Mouse (Mus musculus) urinary bladder, adult 2 months (tissue): ENCODE results near the gene Ube4b. TPM values are rescaled to one million over a fixed set of nuclear protein-coding genes. Genes with fewer than 3 reads are reported as not detected.
"Not testable (repeated sequence)": the region's sequence is repeated elsewhere in the genome, so short reads cannot be mapped to it uniquely, and the experiment has no call there.

Source experiments
- DNase-seq: peaks from one replicate; pipeline ENCODE4 v3.0.0; 2022; ENCODE audit warnings: low spot score
- polyA plus RNA-seq: library from polyadenylated mRNA; depleted of rRNA; stranded (reverse); fragments of >200 nt; gene quantifications from 2 replicates; pipeline ENCODE4 v1.2.3, GENCODE M21; 2012

Gene Ube4b
- polyA plus RNA-seq, 1 experiment: 38.3 TPM

GRCm38 (mm10) chr4:149431887-149432286 is 5.3 kb upstream of the Ube4b start:
- DNase-seq: not testable (repeated sequence)

- no peak for DNase-seq
Measured at GRCm38 (mm10) chr4:149429592-149429991, 3.0 kb upstream of the Ube4b start.

- no peak for DNase-seq
Measured at GRCm38 (mm10) chr4:149425801-149426292, 702 bp downstream of the Ube4b start.

- DNase-seq: no peak
Measured at GRCm38 (mm10) chr4:149424755-149425154, 1.8 kb downstream of the Ube4b start.

- DNase-seq: no peak
Measured at GRCm38 (mm10) chr4:149417854-149418365, 8.6 kb downstream of the Ube4b start.

- no peak for DNase-seq
Measured at GRCm38 (mm10) chr4:149416986-149417385, 9.6 kb downstream of the Ube4b start.

GRCm38 (mm10) chr4:149416417-149416816 is 10.1 kb downstream of the Ube4b start:
- DNase-seq: no peak

GRCm38 (mm10) chr4:149415651-149416169 is 10.8 kb downstream of the Ube4b start:
- DNase-seq: no peak

GRCm38 (mm10) chr4:149414259-149414658 is 12.3 kb downstream of the Ube4b start:
- no peak for DNase-seq

GRCm38 (mm10) chr4:149409759-149410158 is 16.8 kb downstream of the Ube4b start:
- no peak for DNase-seq

GRCm38 (mm10) chr4:149408331-149408730 is 18.2 kb downstream of the Ube4b start:
- no peak for DNase-seq

GRCm38 (mm10) chr4:149407461-149407860 is 19.1 kb downstream of the Ube4b start:
- no peak for DNase-seq

GRCm38 (mm10) chr4:149405713-149406443 is 20.7 kb downstream of the Ube4b start:
- DNase-seq: no peak

GRCm38 (mm10) chr4:149404640-149405465 is 21.7 kb downstream of the Ube4b start:
- DNase-seq: no peak

- DNase-seq: no peak
Measured at GRCm38 (mm10) chr4:149403037-149403436, 23.5 kb downstream of the Ube4b start.

GRCm38 (mm10) chr4:149401591-149401982 is 25.0 kb downstream of the Ube4b start:
- no peak for DNase-seq

- DNase-seq: no peak
Measured at GRCm38 (mm10) chr4:149400878-149401590, 25.5 kb downstream of the Ube4b start.

GRCm38 (mm10) chr4:149399331-149399910 is 27.1 kb downstream of the Ube4b start:
- no peak for DNase-seq

- no peak for DNase-seq
Measured at GRCm38 (mm10) chr4:149398181-149398735, 28.3 kb downstream of the Ube4b start.

GRCm38 (mm10) chr4:149396433-149397306 is 29.9 kb downstream of the Ube4b start:
- no peak for DNase-seq
